Mouse (Mus musculus): ENCODE data around the gene 1700028J19Rik. TPM values are rescaled to one million over a fixed set of nuclear protein-coding genes. Genes with fewer than 3 reads are reported as not detected.

Gene 1700028J19Rik
- total and polyA plus RNA-seq, 3 experiments: 0.62 to 1.2 TPM; not detected in 1

GRCm38 (mm10) chr7:44271309-44271708, 24.8 kb upstream of the 1700028J19Rik start:
- Histone ChIP-seq H3K27ac (ENCODE audit: control insufficient read depth, low read depth, low read length) (no peak overlapping the region), H3K9ac (ENCODE audit: control insufficient read depth, low read depth, low read length, poor library complexity, severe bottlenecking) (no peak overlapping the region), H3K9me3 (replicated peaks; ENCODE audit: insufficient read depth, low read length) (no peaks in the 10 kb centered on the region), H3K4me3 (ENCODE audit: control insufficient read depth in 1 of 2, insufficient read depth in 1 of 2, low read depth in 2 of 2, low read length in 2 of 2) (no peak overlapping the region), H3K27me3 (ENCODE audit: control insufficient read depth in 1 of 2, insufficient read depth in 2 of 2, low read length in 2 of 2) (no peaks in the 10 kb centered on the region), H3K36me3 (ENCODE audit: control insufficient read depth in 1 of 2, insufficient read depth in 2 of 2, low read length in 2 of 2) (no peaks in the 10 kb centered on the region), H3K79me2 (ENCODE audit: control insufficient read depth, insufficient read depth, low read length, poor library complexity) (no peaks in the 10 kb centered on the region), H3K4me1 (ENCODE audit: control insufficient read depth in 1 of 2, insufficient read depth in 2 of 2, low read length in 2 of 2) (no peaks in the 10 kb centered on the region)
- TF ChIP-seq ZMIZ1 (IDR thresholded peaks at IDR 0.05; ENCODE audit: low read depth, low read length) (no peak), USF2 (IDR thresholded peaks at IDR 0.05; ENCODE audit: borderline replicate concordance in 1 of 2, insufficient read depth in 1 of 2, low read depth in 1 of 2, low read length in 2 of 2) (no peak), EP300 (IDR thresholded peaks at IDR 0.05; ENCODE audit: low read depth in 1 of 2, low read length in 2 of 2) (no peak), HCFC1 (IDR thresholded peaks at IDR 0.05; ENCODE audit: low read depth, low read length) (peak; percentile 89), NRF1 (IDR thresholded peaks at IDR 0.05; ENCODE audit: insufficient read depth, low read depth, low read length, poor library complexity, severe bottlenecking) (peak; percentile 53; the same call in 1 of the 2 replicates), RAD21 (IDR thresholded peaks at IDR 0.05; ENCODE audit: low read depth, low read length) (no peak), KAT2A (conservative IDR thresholded peaks at IDR 0.05; ENCODE audit: low read depth, low read length) (peak; percentile 41; the same call in 1 of the 2 replicates), RCOR1 (IDR thresholded peaks at IDR 0.05; ENCODE audit: low read depth, low read length) (peak; percentile 82), E2F4 (IDR thresholded peaks at IDR 0.05; ENCODE audit: borderline replicate concordance, low read depth, low read length) (no peak)
- DNase-seq (ENCODE audit: low read depth, low spot score): peak; percentile 69

DNA sequence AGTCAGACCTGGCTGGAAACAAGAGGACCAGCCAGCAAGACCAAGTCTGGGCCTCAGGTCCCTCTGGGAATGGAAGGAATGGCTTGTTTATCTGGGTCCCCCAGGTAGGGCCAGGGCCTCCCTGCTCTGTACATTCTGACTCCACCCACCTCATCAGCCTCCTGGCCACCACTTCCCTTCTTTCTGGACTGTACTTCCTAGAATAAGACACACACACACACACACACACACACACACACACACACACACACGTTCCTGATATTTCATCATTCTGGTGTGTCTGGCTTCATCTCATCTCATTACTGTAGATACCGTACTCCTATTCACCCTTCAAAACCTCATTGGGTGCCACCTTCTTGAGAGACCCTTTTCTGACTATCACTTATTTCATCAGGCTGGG, 22.9 kb upstream of the 1700028J19Rik start:
- Histone ChIP-seq H3K9me3 (replicated peaks; ENCODE audit: insufficient read depth, low read length) (no peaks in the 10 kb centered on the region), H3K4me3 (ENCODE audit: control insufficient read depth in 1 of 2, insufficient read depth in 1 of 2, low read depth in 2 of 2, low read length in 2 of 2) (no peak overlapping the region), H3K36me3 (ENCODE audit: control insufficient read depth in 1 of 2, insufficient read depth in 2 of 2, low read length in 2 of 2) (no peaks in the 10 kb centered on the region), H3K4me1 (ENCODE audit: control insufficient read depth in 1 of 2, insufficient read depth in 2 of 2, low read length in 2 of 2) (no peaks in the 10 kb centered on the region), H3K79me2 (ENCODE audit: control insufficient read depth, insufficient read depth, low read length, poor library complexity) (no peaks in the 10 kb centered on the region), H3K27me3 (ENCODE audit: control insufficient read depth in 1 of 2, insufficient read depth in 2 of 2, low read length in 2 of 2) (no peaks in the 10 kb centered on the region), H3K27ac (ENCODE audit: control insufficient read depth, low read depth, low read length) (no peak overlapping the region), H3K9ac (ENCODE audit: control insufficient read depth, low read depth, low read length, poor library complexity, severe bottlenecking) (no peak overlapping the region)
- no peak for TF ChIP-seq USF2 (IDR thresholded peaks at IDR 0.05; ENCODE audit: borderline replicate concordance in 1 of 2, insufficient read depth in 1 of 2, low read depth in 1 of 2, low read length in 2 of 2)
- TF ChIP-seq CHD1 (IDR thresholded peaks at IDR 0.05; ENCODE audit: low read depth, low read length): no peak
- TF ChIP-seq MEF2A (IDR thresholded peaks at IDR 0.05; ENCODE audit: extremely low read depth, insufficient replicate concordance, low read depth, low read length, poor library complexity, severe bottlenecking): no peak
- TF ChIP-seq POLR2A (IDR thresholded peaks at IDR 0.05; ENCODE audit: control insufficient read depth in 1 of 2, insufficient read depth in 1 of 2, low read depth in 1 of 2, low read length in 2 of 2, poor library complexity in 1 of 2): no peak
- no peak for TF ChIP-seq GABPA (IDR thresholded peaks at IDR 0.05; ENCODE audit: low read depth, low read length)
- TF ChIP-seq SMC3 (IDR thresholded peaks at IDR 0.05; ENCODE audit: low read depth, low read length): no peak
- TF ChIP-seq TBP (IDR thresholded peaks at IDR 0.05; ENCODE audit: low read depth, low read length): no peak
- TF ChIP-seq NELFE (IDR thresholded peaks at IDR 0.05; ENCODE audit: low read depth, low read length): no peak
- TF ChIP-seq ZNF384 (IDR thresholded peaks at IDR 0.05; ENCODE audit: low read depth, low read length): no peak
- TF ChIP-seq POLR2AphosphoS2 (IDR thresholded peaks at IDR 0.05; ENCODE audit: low read length): no peak
- no peak for TF ChIP-seq KAT2A (conservative IDR thresholded peaks at IDR 0.05; ENCODE audit: low read depth, low read length)
- no peak for TF ChIP-seq POLR2AphosphoS5 (IDR thresholded peaks at IDR 0.05; ENCODE audit: borderline replicate concordance, low read depth, low read length)
- no peak for TF ChIP-seq RAD21 (IDR thresholded peaks at IDR 0.05; ENCODE audit: low read depth, low read length)
- no peak for TF ChIP-seq MAX (IDR thresholded peaks at IDR 0.05; ENCODE audit: low read length)
- TF ChIP-seq ZC3H11A (IDR thresholded peaks at IDR 0.05; ENCODE audit: low read depth, low read length): no peak
- no peak for TF ChIP-seq EP300 (IDR thresholded peaks at IDR 0.05; ENCODE audit: low read depth in 1 of 2, low read length in 2 of 2)
- TF ChIP-seq USF1 (IDR thresholded peaks at IDR 0.05; ENCODE audit: low read depth, low read length): no peak
- no peak for TF ChIP-seq SIN3A (IDR thresholded peaks at IDR 0.05; ENCODE audit: low read length)
- DNase-seq (ENCODE audit: low read depth, low spot score): no peak

All from MEL (cell line).